Mouse (Mus musculus) regulatory T cell (primary cell): ENCODE data around the gene Prps1l3.
"Not testable (repeated sequence)": the region's sequence is repeated elsewhere in the genome, so short reads cannot be mapped to it uniquely, and the experiment has no call there.

Source experiments
- in situ Hi-C: fragments of 300-600 bp; cut with MboI, MseI; formaldehyde crosslinking; loops from one replicate; pipeline ENCODE4 v1.15.1; 2025; ENCODE audit warnings: high pct_unique_total_duplicates

Gene Prps1l3

GRCm38 (mm10) chr12:57230192-57230706, at the start of gene Prps1l3, which contains the start of gene Mipol1:
Gene Prps1l3, plus strand, starts transcription at chr12:57230412.
Gene Mipol1, plus strand, starts transcription at chr12:57230427.
- in situ Hi-C loops: loop anchor here (10.0 to 25.0 kb wide), 3 partner anchors 918 to 1575 kb away; partner anchors contain the start of gene Brms1l

- in situ Hi-C loops: loop anchor here (25.0 kb wide), 1 partner anchor 647 kb away; the partner anchor contains the start of gene Nkx2-1
These were observed 45.6 kb upstream of the Prps1l3 start for GRCm38 (mm10) chr12:57184401-57185147.

- in situ Hi-C loops: loop anchor here (25.0 kb wide), 1 partner anchor 648 kb away; the partner anchor contains the start of gene Nkx2-1
These were observed 44.7 kb upstream of the Prps1l3 start for GRCm38 (mm10) chr12:57185475-57185874.

GRCm38 (mm10) chr12:57186126-57186525, 44.1 kb upstream of the Prps1l3 start:
- in situ Hi-C loops: loop anchor here (25.0 kb wide), 1 partner anchor 649 kb away; the partner anchor contains the start of gene Nkx2-1

- in situ Hi-C loops: loop anchor here (25.0 kb wide), 1 partner anchor 650 kb away; the partner anchor contains the start of gene Nkx2-1
These were observed 43.2 kb upstream of the Prps1l3 start for GRCm38 (mm10) chr12:57187032-57187431.

GRCm38 (mm10) chr12:57194609-57195008, 35.6 kb upstream of the Prps1l3 start:
- in situ Hi-C loops: loop anchor here (25.0 kb wide), 1 partner anchor 657 kb away; the partner anchor contains the start of gene Nkx2-1

- in situ Hi-C loops: loop anchor here (25.0 kb wide), 1 partner anchor 659 kb away; the partner anchor contains the start of gene Nkx2-1
These were observed 34.0 kb upstream of the Prps1l3 start for GRCm38 (mm10) chr12:57196286-57196607.

GRCm38 (mm10) chr12:57196608-57197362, 33.4 kb upstream of the Prps1l3 start:
- in situ Hi-C loops: loop anchor here (25.0 kb wide), 1 partner anchor 659 kb away; the partner anchor contains the start of gene Nkx2-1

- in situ Hi-C loops: loop anchor here (25.0 kb wide), 1 partner anchor 660 kb away; the partner anchor contains the start of gene Nkx2-1
These were observed 32.7 kb upstream of the Prps1l3 start, which contains the start of gene Slc25a21 for GRCm38 (mm10) chr12:57197363-57198026. Gene Slc25a21, minus strand, starts transcription at chr12:57197472.

GRCm38 (mm10) chr12:57198269-57198668, 31.9 kb upstream of the Prps1l3 start:
- in situ Hi-C loops: loop anchor here (25.0 kb wide), 1 partner anchor 661 kb away; the partner anchor contains the start of gene Nkx2-1

GRCm38 (mm10) chr12:57199427-57199826, 30.8 kb upstream of the Prps1l3 start:
- in situ Hi-C loops: loop anchor here (25.0 kb wide), 1 partner anchor 662 kb away; the partner anchor contains the start of gene Nkx2-1

GRCm38 (mm10) chr12:57201901-57202300, 28.3 kb upstream of the Prps1l3 start:
- in situ Hi-C loops: no loop called here

GRCm38 (mm10) chr12:57204276-57204851, 25.8 kb upstream of the Prps1l3 start:
- in situ Hi-C loops: no loop called here

GRCm38 (mm10) chr12:57211353-57212311, 18.6 kb upstream of the Prps1l3 start:
- in situ Hi-C loops: no loop called here

- in situ Hi-C loops: not testable (repeated sequence)
These were observed 17.7 kb upstream of the Prps1l3 start for GRCm38 (mm10) chr12:57212463-57212862.

- in situ Hi-C loops: loop anchor here (25.0 kb wide), 2 partner anchors 914 to 1389 kb away; partner anchors contain the start of gene Brms1l
These were observed 3.8 kb upstream of the Prps1l3 start for GRCm38 (mm10) chr12:57226411-57226810.

GRCm38 (mm10) chr12:57227776-57228175, 2.4 kb upstream of the Prps1l3 start:
- in situ Hi-C loops: loop anchor here (25.0 kb wide), 2 partner anchors 915 to 1390 kb away; partner anchors contain the start of gene Brms1l

- in situ Hi-C loops: loop anchor here (10.0 to 25.0 kb wide), 3 partner anchors 917 to 1575 kb away; partner anchors contain the start of gene Brms1l
These were observed 509 bp upstream of the Prps1l3 start for GRCm38 (mm10) chr12:57229703-57230102.
